Mouse (Mus musculus) neural tube, embryonic 14.5 days (tissue): ENCODE measurements around the gene Morc1. TPM values are rescaled to one million over a fixed set of nuclear protein-coding genes. Genes with fewer than 3 reads are reported as not detected.
A peak's percentile ranks its signal among the peaks of the same experiment; 100 is the strongest.

Experiments
- ATAC-seq: fragments of 200-750 bp; cut with Nextera tagmentation; 2 replicates; pipeline ENCODE4 v1.8.0; 2017; ENCODE audit warnings: low read depth, mild to moderate bottlenecking, moderate TSS enrichment, moderate library complexity
- H3K27ac ChIP-seq: fragments of 300-500 bp; sonication (generic); 2 replicates; pipeline ENCODE4 v1.5.1; 2014; ENCODE audit warnings: low read depth, mild to moderate bottlenecking, control low read depth, low read length, moderate library complexity, mixed read lengths
- H3K27me3 ChIP-seq: fragments of 300-500 bp; sonication (generic); 2 replicates; pipeline ENCODE4 v1.6.1; 2014; ENCODE audit warnings: low read length; ENCODE audit not compliant: control insufficient read depth, insufficient read depth
- H3K36me3 ChIP-seq: fragments of 300-500 bp; sonication (generic); 2 replicates; pipeline ENCODE4 v1.6.1; 2014; ENCODE audit warnings: low read length, mixed read lengths; ENCODE audit not compliant: control insufficient read depth, insufficient read depth
- H3K4me1 ChIP-seq: fragments of 300-500 bp; sonication (generic); 2 replicates; pipeline ENCODE4 v1.6.1; 2014; ENCODE audit warnings: low read length; ENCODE audit not compliant: control insufficient read depth, insufficient read depth
- H3K4me2 ChIP-seq: fragments of 300-500 bp; sonication (generic); 2 replicates; pipeline ENCODE4 v1.6.1; 2014; ENCODE audit warnings: mild to moderate bottlenecking, low read depth, low read length, control low read depth
- H3K4me3 ChIP-seq: fragments of 300-500 bp; sonication (generic); 2 replicates; pipeline ENCODE4 v1.5.1; 2014; ENCODE audit warnings: low read depth, low read length, control low read depth, mixed read lengths
- H3K9ac ChIP-seq: fragments of 300-500 bp; sonication (generic); replicated peaks from 2 replicates; pipeline ENCODE4 v1.6.1; 2014; ENCODE audit warnings: low read depth, mild to moderate bottlenecking, control low read depth, low read length, mixed read lengths
- H3K9me3 ChIP-seq: fragments of 300-500 bp; sonication (generic); 2 replicates; pipeline ENCODE4 v1.6.1; 2016; ENCODE audit warnings: low read length; ENCODE audit not compliant: control insufficient read depth
- WGBS: fragments of 180-500 bp; shearing (Covaris S2); extraction: QIAGEN DNeasy Blood & Tissue Kit; methylation state at CpG from one replicate; pipeline ENCODE4 v1.1.7; 2014; 5-methylcytosine and 5-hydroxymethylcytosine counted together
- polyA plus RNA-seq: library from polyadenylated mRNA; unstranded; fragments of >200 nt; fragmentation: Nextera tagmentation; extraction: Ambion mirVana; gene quantifications from 2 replicates; pipeline ENCODE4 v1.2.1, GENCODE M21; 2014

The Morc1 gene
- polyA plus RNA-seq, 1 experiment from 2014 or later, result 0.15 TPM

DNA sequence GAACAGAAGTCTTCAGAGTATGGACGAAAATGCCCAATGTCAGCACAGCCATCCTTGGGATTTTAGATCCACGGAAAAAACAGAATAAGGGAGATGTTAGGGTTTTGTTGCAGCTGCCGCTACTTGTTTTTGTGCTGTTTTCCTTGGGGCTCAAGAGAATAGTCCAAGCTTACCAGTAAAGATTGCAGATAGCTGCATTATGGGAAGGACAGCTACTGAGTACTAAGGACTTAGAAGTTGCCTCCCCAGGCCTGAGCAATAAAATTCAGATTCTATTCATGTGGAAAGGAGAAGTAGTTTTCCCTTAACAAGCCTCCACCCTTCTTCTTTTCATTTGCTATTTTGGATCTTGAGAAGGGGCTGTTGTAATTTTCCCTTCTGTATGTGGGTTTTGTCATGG is 177.2 kb downstream of the Morc1 start:
- 75% methylated on average over 3 of the region's 3 CpGs for WGBS
- no peak overlapping the region for H3K4me3 ChIP-seq
- no peak for ATAC-seq
- H3K4me2 ChIP-seq, result no peak overlapping the region
- H3K9me3 ChIP-seq, result no peaks in the 10 kb centered on the region
- H3K27ac ChIP-seq, result no peak overlapping the region
- no peaks in the 10 kb centered on the region for H3K27me3 ChIP-seq
- no peak overlapping the region for H3K9ac ChIP-seq
- H3K36me3 ChIP-seq, result no peaks in the 10 kb centered on the region
- no peaks in the 10 kb centered on the region for H3K4me1 ChIP-seq

DNA sequence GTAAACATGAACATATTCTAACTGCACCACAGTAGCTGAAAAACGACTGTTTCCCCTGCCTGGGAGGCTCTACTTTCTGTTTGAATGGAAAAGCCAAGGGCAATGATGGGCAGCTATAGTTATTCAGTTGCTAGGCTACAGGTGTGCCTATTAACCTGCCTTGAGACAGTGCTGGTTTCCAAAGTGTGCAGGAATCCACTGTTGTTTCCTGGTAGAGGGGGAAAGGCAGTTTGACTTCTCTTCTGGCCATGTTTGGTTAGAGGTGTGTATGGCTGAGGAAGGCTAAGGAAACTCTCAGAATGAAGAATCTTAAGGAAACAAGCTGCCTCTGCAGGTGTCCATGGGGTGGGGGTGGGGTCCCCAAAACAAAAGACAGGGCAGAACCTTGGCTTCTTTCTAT is 179.8 kb downstream of the Morc1 start:
- H3K36me3 ChIP-seq, result no peaks in the 10 kb centered on the region
- ATAC-seq, result no peak
- no peaks in the 10 kb centered on the region for H3K4me1 ChIP-seq
- no peaks in the 10 kb centered on the region for H3K27me3 ChIP-seq
- 78% methylated on average over 1 of the region's 1 CpGs for WGBS
- H3K4me3 ChIP-seq, result no peak overlapping the region
- H3K27ac ChIP-seq, result no peak overlapping the region
- no peak overlapping the region for H3K4me2 ChIP-seq
- H3K9ac ChIP-seq, result no peak overlapping the region
- H3K9me3 ChIP-seq, result no peaks in the 10 kb centered on the region

DNA sequence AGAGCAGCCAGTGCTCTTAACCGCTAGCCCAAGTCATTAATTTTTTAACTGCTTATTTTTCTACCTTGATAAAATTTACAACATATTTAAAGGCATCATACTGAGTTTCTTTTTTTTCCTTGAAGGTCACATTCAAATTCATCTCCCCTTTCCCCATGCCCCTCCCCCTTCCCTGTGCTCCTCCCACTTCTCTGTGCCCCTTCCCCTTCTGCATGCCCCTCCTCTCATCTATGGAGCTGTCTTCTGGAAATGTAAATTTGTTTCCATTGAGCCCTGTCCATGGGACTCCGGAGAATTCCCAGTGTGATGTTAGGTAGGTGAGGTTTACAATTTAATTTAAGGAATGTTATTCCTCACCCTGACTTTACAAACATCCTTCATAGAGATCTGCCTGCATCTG is 180.4 kb downstream of the Morc1 start:
- Histone ChIP-seq H3K27ac (no peak overlapping the region), H3K27me3 (no peaks in the 10 kb centered on the region), H3K4me2 (no peak overlapping the region), H3K4me1 (no peaks in the 10 kb centered on the region), H3K36me3 (no peaks in the 10 kb centered on the region), H3K9me3 (no peaks in the 10 kb centered on the region), H3K4me3 (no peak overlapping the region), H3K9ac (no peak overlapping the region)
- ATAC-seq, result no peak
- WGBS, result 89% methylated on average over 2 of the region's 2 CpGs

DNA sequence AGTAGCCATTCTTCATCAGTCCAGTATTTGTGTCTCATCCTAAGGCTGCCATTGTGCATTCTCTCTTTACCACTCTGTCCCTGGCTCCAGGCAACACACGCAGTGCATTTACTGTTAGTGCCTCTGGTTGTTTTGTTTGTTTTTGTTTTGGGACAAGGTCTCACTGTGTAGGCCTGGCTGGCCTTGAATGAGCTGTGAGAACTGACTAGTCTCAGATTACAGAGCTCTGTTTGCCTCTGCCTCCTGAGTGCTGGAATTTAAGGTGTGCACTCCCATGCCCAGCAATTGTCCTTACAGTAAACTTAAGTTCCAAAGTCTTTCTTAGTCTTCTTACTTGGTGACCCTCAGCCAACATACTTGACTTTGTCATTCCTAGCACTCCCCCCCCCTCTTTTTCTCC is 182.7 kb downstream of the Morc1 start:
- no peak for ATAC-seq
- H3K27me3 ChIP-seq, result no peaks in the 10 kb centered on the region
- no peak overlapping the region for H3K9ac ChIP-seq
- H3K9me3 ChIP-seq, result no peaks in the 10 kb centered on the region
- H3K4me1 ChIP-seq, result no peaks in the 10 kb centered on the region
- no peaks in the 10 kb centered on the region for H3K36me3 ChIP-seq
- H3K4me3 ChIP-seq, result no peak overlapping the region
- no peak overlapping the region for H3K27ac ChIP-seq
- WGBS, result 52% methylated on average over 1 of the region's 1 CpGs
- H3K4me2 ChIP-seq, result no peak overlapping the region

DNA sequence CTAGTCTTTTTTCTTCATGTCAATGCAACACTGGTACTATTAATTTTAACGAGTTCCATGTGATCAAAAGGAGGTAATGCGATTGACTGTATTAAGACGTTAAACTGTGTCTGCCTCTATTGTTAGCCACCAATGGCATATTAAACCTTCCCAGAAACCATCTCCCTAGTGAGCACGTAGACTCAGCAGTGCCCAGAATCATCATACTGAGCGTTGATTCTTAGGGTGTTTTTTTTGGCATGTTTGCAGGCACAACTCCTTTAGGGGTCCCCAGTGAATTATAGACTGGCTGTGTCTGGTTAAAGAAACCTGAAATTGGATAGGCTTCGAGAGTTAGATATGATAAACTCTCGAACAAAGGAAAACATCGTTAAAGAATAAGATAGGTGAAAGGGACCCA is 189.5 kb downstream of the Morc1 start:
- ATAC-seq, result 0 out of 2 replicates have a peak, but pooled peaks have one; percentile 41
- H3K4me1 ChIP-seq, result no peaks in the 10 kb centered on the region
- H3K4me2 ChIP-seq, result no peak overlapping the region
- H3K9me3 ChIP-seq, result no peaks in the 10 kb centered on the region
- no peak overlapping the region for H3K27ac ChIP-seq
- 64% methylated on average over 8 of the region's 8 CpGs for WGBS
- no peak overlapping the region for H3K9ac ChIP-seq
- no peaks in the 10 kb centered on the region for H3K27me3 ChIP-seq
- H3K36me3 ChIP-seq, result no peaks in the 10 kb centered on the region
- no peak overlapping the region for H3K4me3 ChIP-seq

DNA sequence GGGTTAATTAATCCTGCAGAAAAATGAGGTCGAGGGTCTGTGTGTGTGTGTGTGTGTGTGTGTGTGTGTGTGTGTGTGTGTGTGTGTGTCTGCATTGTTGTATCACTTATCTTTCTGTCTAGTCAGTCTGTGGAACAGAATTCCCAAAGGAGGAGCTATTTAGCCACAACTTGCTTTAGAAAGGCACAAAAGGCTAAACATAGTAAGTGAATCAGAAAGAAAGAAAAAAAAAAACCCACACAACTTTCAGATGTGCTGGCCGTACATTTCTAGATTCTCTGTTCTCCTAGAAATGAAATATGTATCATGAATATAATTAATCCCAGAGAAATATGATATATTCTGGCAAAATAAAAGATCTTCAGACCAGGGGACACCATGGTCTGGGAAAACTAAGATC is 190.0 kb downstream of the Morc1 start:
- 38% methylated on average over 2 of the region's 2 CpGs for WGBS

DNA sequence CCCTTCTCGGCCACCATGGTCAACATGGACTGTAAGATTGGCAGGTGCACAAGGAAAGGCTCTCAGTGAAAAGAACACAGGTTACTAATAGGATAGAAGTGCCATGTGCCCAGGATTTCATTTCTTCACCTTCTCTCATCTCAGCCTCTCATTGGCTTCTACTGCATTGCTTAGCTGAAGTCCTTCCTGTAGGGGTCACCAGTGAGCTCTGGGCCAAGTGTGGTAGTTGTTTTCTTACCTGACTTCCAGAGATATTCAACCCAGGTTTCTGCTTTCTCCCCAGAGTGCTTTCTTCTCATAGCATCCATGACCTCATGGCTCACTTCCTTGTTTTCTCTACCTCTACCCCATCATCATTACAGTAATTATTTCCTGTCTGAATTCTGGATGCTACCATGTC is 192.4 kb downstream of the Morc1 start:
- H3K36me3 ChIP-seq, result no peaks in the 10 kb centered on the region
- no peaks in the 10 kb centered on the region for H3K4me1 ChIP-seq
- ATAC-seq, result no peak
- no peak overlapping the region for H3K4me3 ChIP-seq
- H3K27me3 ChIP-seq, result no peaks in the 10 kb centered on the region
- no peak overlapping the region for H3K4me2 ChIP-seq
- no peaks in the 10 kb centered on the region for H3K9me3 ChIP-seq
- WGBS, result 83% methylated on average over 1 of the region's 1 CpGs
- no peak overlapping the region for H3K27ac ChIP-seq
- H3K9ac ChIP-seq, result no peak overlapping the region

More for the DNA sequence above, 190.0 kb downstream of the Morc1 start:
- Histone ChIP-seq H3K4me3 (no peak overlapping the region), H3K36me3 (no peaks in the 10 kb centered on the region), H3K4me2 (no peak overlapping the region), H3K27me3 (no peaks in the 10 kb centered on the region), H3K27ac (no peak overlapping the region), H3K9me3 (no peaks in the 10 kb centered on the region), H3K4me1 (no peaks in the 10 kb centered on the region), H3K9ac (no peak overlapping the region)
- ATAC-seq, result no peak

DNA sequence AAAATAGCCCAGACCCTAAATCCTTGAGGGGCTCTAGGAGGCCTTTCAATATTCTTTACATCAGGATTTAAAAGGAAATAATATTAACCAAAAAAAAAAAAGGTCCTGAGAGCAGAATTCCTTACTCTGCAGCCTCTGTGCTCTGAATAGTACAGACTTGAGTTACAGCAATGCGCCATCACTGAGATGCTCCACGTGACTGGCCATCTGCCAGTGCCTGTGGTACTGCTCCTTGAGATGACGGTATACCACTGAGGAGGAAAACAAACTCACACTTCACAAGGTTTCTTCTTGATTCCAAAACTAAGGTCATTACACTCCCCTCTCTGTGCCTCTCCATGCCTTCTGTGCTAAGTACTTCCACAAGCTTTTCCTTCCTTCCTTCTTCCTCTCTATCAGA is 195.1 kb downstream of the Morc1 start:
- Histone ChIP-seq H3K27me3 (no peaks in the 10 kb centered on the region), H3K4me3 (no peak overlapping the region), H3K4me2 (no peak overlapping the region), H3K36me3 (no peaks in the 10 kb centered on the region), H3K4me1 (no peaks in the 10 kb centered on the region), H3K9me3 (no peaks in the 10 kb centered on the region), H3K27ac (no peak overlapping the region), H3K9ac (no peak overlapping the region)
- WGBS, result 76% methylated on average over 3 of the region's 3 CpGs
- ATAC-seq, result no peak

DNA sequence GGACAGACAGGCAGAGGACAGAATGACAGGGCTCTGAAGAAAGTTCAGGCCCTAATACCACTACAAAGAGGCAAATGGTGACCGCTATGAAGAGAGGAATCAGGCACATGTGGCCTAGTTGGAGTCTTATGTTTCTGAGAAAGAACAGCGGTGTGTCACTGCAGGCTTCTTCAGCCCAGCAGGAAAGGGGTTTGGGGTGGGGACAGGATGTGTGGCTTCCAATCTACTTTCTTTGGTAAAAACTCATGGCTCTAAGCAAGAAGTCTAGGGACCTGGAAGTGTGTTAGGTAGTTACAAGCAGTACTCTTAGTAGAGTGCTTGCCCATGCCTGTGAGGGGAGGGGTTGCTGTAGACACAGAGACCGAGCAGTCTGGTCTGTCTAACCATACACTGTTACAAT is 196.3 kb downstream of the Morc1 start:
- Histone ChIP-seq H3K4me3 (no peak overlapping the region), H3K4me2 (no peak overlapping the region), H3K36me3 (no peaks in the 10 kb centered on the region), H3K27ac (no peak overlapping the region), H3K9ac (no peak overlapping the region), H3K27me3 (no peaks in the 10 kb centered on the region), H3K4me1 (no peaks in the 10 kb centered on the region), H3K9me3 (no peaks in the 10 kb centered on the region)
- WGBS, result 88% methylated on average over 3 of the region's 3 CpGs
- no peak for ATAC-seq

DNA sequence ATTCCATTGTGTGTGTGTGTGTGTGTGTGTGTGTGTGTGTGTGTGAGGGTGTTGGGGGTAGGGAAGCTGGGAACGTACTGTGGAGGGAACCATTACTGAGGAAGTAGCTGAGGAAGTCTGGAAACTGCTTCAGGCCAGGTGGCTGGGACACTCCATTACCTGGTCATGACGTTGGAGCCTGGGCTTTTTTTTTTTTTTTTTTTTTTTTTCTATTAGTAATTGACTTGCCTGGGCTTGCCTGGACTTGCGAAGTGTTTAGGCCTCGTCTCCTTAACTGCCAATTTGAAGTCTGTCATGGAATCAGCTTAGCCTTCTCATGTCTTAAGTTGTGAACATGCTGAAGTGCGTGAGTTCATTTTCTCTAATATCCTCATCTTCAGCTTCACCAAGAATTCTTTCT is 198.7 kb downstream of the Morc1 start:
- H3K27ac ChIP-seq, result no peak overlapping the region
- no peak overlapping the region for H3K4me3 ChIP-seq
- no peak overlapping the region for H3K4me2 ChIP-seq
- H3K9ac ChIP-seq, result no peak overlapping the region
- H3K9me3 ChIP-seq, result no peaks in the 10 kb centered on the region
- WGBS, result 91% methylated on average over 5 of the region's 5 CpGs
- no peaks in the 10 kb centered on the region for H3K27me3 ChIP-seq
- no peak for ATAC-seq
- H3K36me3 ChIP-seq, result no peaks in the 10 kb centered on the region
- H3K4me1 ChIP-seq, result no peaks in the 10 kb centered on the region
